Mouse (Mus musculus) frontal cortex, postnatal 36 days (tissue): Measurements from ENCODE around the gene Kdm4d.
"Not testable (repeated sequence)": the region's sequence is repeated elsewhere in the genome, so short reads cannot be mapped to it uniquely, and the experiment has no call there.

Experiments
- DNase-seq, 2 experiments: peaks; one replicate each; pipeline ENCODE4 v3.0.0; 2022; ENCODE audit warnings: low spot score in 2 of 2

Gene Kdm4d

GRCm38 (mm10) chr9:14500023-14500915 is at the start of gene Kdm4d, which contains the start of gene Cwc15:
TSS of gene Kdm4d (minus strand) at chr9:14500482.
TSS of gene Cwc15 (plus strand) at chr9:14500617.
- peak; percentile 92 to 95 for DNase-seq

DNA sequence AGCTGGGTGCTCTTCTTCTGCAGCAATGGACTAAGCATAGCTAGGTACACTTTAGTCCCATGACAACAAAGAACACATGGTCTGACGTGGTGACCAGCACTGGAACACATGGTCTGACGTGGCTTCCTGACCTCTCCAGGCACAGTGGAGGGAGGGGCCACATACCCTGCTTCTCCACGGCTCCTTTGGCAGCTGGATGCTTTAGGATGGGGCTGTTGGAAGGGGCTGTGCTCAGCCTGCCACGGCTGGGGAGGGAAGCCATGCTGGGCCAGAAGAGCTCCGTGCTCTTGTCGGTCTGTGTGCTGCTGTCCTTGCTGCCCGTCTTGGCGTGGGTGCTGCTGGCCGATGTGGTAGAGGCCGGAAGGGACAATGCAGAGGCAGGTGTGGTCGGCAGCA is 48.1 kb upstream of the Kdm4d start:
- DNase-seq, result no peak

DNA sequence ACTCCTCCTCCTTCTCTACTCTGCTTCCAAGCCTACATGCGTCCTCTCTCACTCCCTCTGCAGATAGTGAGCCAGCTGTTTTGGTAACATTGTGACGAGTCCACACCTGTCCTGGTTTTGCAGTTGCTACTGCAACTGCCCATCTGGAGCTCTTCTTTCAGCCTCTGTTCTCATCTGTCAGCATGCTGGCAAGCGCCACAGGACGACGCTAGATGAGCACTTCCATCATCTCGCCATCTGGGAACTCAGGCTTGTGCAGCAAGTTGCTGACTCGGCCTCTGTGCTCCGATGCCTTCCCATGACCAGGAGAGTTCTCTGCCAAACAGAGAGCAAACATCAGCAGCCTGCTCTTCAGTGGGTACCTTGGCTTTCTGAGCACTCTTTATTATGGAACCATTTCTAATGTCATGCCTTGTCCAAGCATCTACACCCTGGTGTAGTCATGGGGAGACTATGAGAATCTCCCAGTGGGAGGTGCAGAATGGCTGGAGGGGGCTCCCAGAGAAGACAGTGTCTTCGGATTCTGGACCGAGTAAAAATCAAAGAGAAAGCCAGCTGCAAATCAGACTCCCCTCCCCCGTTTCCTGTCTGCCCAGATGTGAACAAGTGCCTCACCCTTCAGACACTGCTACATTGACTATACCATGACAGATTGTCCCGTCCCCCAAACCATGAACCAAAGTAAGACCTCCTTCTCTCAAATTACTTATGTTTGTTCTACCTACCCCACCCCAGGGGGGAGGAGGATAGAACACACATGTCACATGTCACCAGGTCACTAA is 47.5 kb upstream of the Kdm4d start:
- DNase-seq, result no peak

- no peak for DNase-seq
Observed at GRCm38 (mm10) chr9:14544034-14544757, 43.9 kb upstream of the Kdm4d start.

DNA sequence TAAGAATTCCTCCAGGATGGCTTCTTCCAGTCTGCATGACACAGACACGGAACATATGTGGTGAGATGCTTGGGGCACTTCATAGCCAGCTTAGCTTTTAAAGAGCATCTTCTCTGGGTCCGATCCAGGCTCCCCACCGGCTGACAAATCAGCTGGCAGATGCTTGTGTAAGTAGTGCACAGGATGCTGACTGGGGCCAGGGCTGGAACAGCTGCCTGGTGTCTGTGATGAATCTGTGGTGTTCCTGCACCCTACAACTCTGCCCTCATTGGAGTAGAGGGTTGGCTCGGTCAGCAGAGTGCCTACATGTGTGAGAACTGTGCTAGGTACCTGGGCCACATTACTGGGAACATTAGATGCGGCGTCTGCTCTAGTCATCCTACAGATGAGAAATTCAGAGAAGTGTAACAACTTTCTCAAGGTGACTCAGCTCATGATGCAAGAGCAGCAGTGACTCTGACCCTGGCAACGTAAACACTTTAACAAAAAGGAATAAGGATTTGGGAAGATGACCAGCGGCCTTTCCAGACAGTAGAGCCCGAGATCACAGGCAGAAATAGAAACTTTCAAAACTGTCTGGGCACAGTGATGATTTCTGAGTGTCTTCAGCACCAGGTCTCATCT is 34.7 kb upstream of the Kdm4d start:
- no peak for DNase-seq

DNA sequence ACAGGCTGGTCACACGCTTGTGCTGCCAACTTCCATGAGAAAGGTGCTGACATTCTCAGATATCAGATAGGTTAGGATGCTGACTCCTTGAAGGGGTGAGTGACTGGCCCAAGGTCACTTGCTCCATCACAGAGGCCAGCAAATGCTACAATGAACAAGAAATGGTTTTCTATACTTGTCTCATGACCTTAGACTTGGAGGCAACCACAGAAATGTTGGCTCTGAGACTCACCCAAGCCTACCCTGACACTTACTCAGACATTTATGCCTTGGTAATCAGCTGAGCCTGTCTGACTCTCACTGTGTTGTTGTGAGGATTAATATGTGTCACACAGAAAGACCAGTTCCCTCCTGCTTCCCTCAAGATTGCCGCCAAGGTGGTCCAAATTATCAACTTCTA is 33.4 kb upstream of the Kdm4d start:
- no peak for DNase-seq

DNA sequence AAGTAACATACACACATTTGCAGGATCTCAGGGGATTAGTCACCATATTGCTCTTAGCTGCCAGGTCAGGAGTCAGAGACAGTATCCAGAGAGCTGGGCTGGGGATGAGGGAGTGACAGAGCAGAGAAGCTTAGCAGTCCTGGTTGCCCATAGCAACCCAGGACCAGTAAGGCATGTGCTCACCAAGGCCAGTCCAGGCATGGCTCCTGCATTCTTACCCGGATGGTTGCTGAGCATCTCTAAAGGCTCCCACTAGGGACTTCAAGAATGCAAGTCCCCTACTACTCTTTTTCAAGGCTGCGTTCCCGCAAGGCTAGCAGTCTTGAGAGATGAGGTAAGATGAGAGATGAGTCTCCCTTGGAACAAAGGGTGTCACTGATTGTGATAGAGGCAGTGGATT is 32.0 kb upstream of the Kdm4d start:
- no peak for DNase-seq

DNA sequence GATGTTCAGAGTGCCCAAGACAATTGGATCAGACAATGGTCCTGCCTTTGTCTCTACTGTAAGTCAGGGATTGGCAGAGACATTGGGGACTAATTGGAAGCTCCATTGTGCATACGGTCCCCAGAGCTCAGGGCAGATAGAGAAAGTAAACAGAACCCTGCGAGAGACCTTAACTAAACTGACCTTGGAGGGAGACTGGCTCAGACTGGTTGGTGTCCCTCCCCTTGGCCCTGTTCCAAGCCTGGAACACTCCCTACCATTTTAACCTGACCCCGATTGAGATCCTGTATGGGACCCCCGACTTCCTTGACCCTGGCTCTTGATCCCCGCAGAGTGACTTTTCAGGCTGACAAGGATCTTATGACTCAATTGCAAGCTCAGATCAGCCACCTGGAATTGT is 29.7 kb upstream of the Kdm4d start:
- no peak for DNase-seq

- peak; percentile 78 to 84 for DNase-seq
Observed at GRCm38 (mm10) chr9:14523408-14524043, 23.2 kb upstream of the Kdm4d start.

DNA sequence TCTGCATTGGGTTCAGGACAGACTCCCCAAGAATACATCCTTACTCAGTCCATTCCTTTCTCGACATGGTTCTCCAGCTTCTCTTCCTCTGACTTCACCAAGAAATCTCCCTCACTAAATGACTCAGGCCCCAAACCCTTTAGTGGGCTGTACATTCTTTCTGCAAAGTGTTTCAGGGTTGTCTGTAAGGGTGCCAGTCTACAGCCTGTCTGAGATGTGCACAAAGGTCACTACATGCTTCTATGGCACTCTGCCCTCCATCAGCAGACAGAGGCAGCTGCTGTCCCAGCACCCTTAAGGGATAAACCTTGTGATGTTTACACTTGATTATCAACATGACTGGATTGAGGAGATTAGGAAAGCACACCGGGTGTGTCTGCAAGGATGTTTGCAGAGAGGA is 21.4 kb upstream of the Kdm4d start:
- DNase-seq, result no peak

DNA sequence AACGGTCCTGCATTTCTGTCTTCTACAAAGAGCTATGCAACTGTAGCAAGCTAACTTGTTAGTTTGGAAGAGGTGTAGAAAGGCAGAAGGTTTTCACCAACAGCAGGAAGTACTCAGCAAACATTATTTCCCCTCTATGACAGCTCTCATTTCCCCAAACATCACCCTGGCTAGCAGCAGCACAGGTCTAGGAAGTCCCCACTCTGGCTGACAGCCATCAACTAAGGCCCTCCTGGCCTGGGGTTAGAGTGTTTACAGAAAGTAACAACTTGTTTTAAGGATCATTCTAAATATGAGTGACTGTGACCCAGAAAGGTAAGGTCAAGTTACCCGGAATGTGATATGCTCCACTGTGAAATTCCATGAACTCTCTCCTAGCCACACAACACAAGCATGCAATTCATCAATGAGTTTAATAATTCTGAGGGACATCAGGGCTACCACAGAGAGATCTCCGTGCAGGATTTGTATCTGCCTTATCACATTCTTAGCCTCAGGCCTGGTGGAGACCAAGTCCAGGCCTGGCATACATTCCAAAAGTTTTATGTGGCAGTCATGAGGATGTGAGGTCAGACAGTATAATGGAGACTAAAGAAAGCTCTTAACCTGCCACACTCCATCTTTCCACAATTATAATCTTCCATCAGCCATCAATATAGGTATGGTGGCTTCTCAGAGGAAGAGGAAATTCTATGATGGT is 20.8 kb upstream of the Kdm4d start:
- DNase-seq, result no peak

- DNase-seq, result no peak
Observed at GRCm38 (mm10) chr9:14518105-14518504, 17.8 kb upstream of the Kdm4d start.

GRCm38 (mm10) chr9:14517296-14517695 is 17.0 kb upstream of the Kdm4d start:
- DNase-seq, result no peak

GRCm38 (mm10) chr9:14512633-14513445 is 12.6 kb upstream of the Kdm4d start:
- peak; percentile 35 to 55 for DNase-seq

GRCm38 (mm10) chr9:14500916-14501424 is 688 bp upstream of the Kdm4d start:
- no peak for DNase-seq

DNA sequence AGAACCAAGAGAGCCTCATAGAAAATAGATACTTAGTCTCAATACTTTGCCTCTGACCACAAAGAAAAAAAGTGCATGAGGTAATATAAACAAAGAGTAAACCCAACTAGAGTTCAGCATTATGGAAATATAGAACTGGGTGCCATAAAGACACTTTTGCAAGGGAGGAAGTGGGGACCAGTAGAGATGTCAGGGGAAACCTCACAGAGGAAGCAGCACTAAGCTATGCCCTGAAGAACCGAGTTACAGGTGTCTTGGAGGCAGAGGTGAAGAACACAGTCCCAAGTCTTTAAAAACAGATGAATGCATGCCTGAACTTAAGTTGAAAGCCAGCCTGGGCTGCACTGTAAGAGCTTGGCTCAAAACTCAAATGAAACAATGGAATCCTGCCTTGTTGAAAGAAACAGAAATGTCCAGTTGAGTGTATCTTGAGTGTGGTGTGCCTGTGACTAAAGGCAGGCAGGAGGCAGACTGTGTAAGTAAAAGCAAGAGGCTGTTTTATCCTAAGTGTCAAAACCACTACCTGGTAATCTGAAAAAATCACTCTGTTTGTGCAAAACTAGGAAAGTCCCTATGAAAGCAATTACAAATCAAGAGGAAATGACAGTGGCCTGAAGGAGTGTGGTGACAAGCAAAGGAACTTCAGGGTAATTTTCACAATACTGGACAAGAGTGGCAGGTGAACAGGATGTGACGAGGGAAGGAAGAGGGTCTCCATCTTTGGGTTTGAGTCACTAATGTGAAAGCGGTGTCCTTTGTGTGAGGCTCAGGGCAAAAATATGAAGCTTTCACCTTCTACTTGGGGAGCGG is 1.2 kb downstream of the Kdm4d start:
- no peak for DNase-seq

- not testable (repeated sequence) for DNase-seq
Observed at GRCm38 (mm10) chr9:14463668-14464067, 36.6 kb downstream of the Kdm4d start.

DNA sequence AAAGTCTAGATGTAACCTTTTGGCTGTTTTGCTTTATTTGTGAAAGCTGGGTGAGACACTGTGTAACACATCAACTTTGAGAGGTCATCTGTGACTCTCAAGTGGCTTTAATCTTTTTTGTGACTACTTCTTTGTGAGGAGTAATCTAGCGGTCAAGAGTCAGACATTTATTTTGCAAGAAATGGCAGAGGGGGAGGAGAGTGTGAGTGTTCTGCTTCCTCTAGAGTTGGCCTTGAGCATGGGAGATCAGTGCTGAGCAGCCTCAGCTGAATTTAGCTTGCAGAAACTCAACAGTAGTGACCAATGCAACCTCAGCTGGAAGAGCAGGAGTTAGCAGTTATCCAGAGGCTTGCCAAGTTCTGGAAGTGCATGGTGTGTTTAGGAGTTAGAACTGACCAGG is 37.7 kb downstream of the Kdm4d start:
- DNase-seq, result not testable (repeated sequence)

DNA sequence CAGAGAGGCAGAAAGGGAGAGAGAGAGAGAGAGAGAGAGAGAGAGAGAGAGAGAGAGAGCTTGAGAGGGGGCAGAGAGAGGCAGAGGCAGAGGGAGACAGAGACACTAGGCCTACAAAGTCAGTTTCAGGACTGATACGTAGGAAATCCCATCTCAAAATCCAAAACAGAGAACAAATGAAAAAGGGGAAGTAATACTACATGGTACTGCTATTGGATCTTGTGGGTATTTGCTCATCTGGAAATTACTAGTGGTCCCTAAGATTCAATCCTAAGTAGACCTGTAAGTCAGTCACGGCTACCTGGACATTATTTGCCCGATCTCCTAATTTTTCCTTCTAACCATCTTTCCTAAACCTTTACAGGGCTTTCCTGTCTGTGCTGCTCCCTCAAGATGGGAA is 44.0 kb downstream of the Kdm4d start:
- no peak for DNase-seq
